Mouse (Mus musculus) intestine, embryonic 15.5 days (tissue): Measurements from ENCODE around the gene Sparcl1. TPM values are rescaled to one million over a fixed set of nuclear protein-coding genes. Genes with fewer than 3 reads are reported as not detected.

Experiments used
- ATAC-seq: fragments of 200-750 bp; cut with Nextera tagmentation; 2 replicates; pipeline ENCODE4 v1.8.0; 2017; ENCODE audit warnings: moderate TSS enrichment, moderate library complexity
- H3K27ac ChIP-seq: fragments of 300-500 bp; sonication (generic); 2 replicates; pipeline ENCODE4 v1.5.1; 2015; ENCODE audit warnings: mild to moderate bottlenecking, inconsistent platforms
- H3K27me3 ChIP-seq: fragments of 300-500 bp; sonication (generic); replicated peaks from 2 replicates; pipeline ENCODE4 v1.6.1; 2015; ENCODE audit warnings: inconsistent platforms
- H3K36me3 ChIP-seq: fragments of 300-500 bp; sonication (generic); 2 replicates; pipeline ENCODE4 v1.6.1; 2015; ENCODE audit warnings: inconsistent platforms
- H3K4me1 ChIP-seq: fragments of 300-500 bp; sonication (generic); replicated peaks from 2 replicates; pipeline ENCODE4 v1.6.1; 2015; ENCODE audit warnings: inconsistent platforms
- H3K4me2 ChIP-seq: fragments of 300-500 bp; sonication (generic); replicated peaks from 2 replicates; pipeline ENCODE4 v1.6.1; 2015; ENCODE audit warnings: mild to moderate bottlenecking, inconsistent platforms
- H3K4me3 ChIP-seq: fragments of 300-500 bp; sonication (generic); replicated peaks from 2 replicates; pipeline ENCODE4 v1.5.1; 2015; ENCODE audit warnings: inconsistent platforms
- H3K9ac ChIP-seq: fragments of 300-500 bp; sonication (generic); 2 replicates; pipeline ENCODE4 v1.6.1; 2015; ENCODE audit warnings: inconsistent platforms
- H3K9me3 ChIP-seq: fragments of 300-500 bp; sonication (generic); 2 replicates; pipeline ENCODE4 v1.6.1; 2016; ENCODE audit warnings: inconsistent platforms
- WGBS: fragments of 180-500 bp; shearing (Covaris S2); methylation state at CpG from one replicate; pipeline ENCODE4 v1.1.7; 2015; 5-methylcytosine and 5-hydroxymethylcytosine counted together
- polyA plus RNA-seq: library from polyadenylated mRNA; unstranded; fragments of >200 nt; fragmentation: Nextera tagmentation; extraction: Ambion mirVana; gene quantifications from 2 replicates; pipeline ENCODE4 v1.2.1, GENCODE M21; 2015

The Sparcl1 gene
- 185 and 198 TPM in 2 replicates for polyA plus RNA-seq

- Histone ChIP-seq H3K4me3 (peak within 1 kb of the TSS; percentile 38), H3K9ac (peak within 1 kb of the TSS; percentile 51), H3K4me2 (peak within 1 kb of the TSS; percentile 50), H3K4me1 (peaks cover 20% of the 10 kb centered on the region), H3K27ac (peak within 1 kb of the TSS; percentile 90), H3K9me3 (no peaks in the 10 kb centered on the region), H3K27me3 (no peaks in the 10 kb centered on the region), H3K36me3 (no peaks in the 10 kb centered on the region)
- ATAC-seq: peak; percentile 62
- WGBS: 31% methylated on average over 15 of the region's 15 CpGs
Measured at GRCm38 (mm10) chr5:104113491-104114172, at the start of gene Sparcl1. TSS of gene Sparcl1 (minus strand) at chr5:104113733.

GRCm38 (mm10) chr5:104161390-104161789 is 47.9 kb upstream of the Sparcl1 start:
- no peak for ATAC-seq
- no peaks in the 10 kb centered on the region for H3K4me1 ChIP-seq
- 71% methylated on average over 1 of the region's 1 CpGs for WGBS

DNA sequence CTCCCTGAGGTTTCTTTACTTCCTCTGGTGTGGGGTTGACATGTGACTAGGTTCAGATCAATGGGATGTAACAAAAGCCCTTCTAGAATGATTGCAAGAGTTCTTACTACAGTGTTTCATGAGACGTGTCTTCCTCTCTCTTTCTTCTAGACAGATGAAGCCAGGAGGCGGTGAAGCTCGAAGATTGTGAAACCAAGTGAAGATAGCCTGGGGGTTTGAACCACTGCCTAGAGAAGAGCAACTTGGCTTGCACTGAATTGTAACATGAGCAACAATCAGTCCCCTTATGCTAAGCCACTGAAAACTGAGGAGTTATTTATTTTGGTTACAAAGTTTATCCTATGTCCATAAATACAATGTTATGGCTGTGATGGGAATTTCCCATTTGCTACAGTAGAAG is 47.0 kb upstream of the Sparcl1 start:
- Histone ChIP-seq H3K4me2 (no peak overlapping the region), H3K9ac (no peak overlapping the region), H3K36me3 (no peaks in the 10 kb centered on the region), H3K4me1 (no peaks in the 10 kb centered on the region), H3K4me3 (no peak overlapping the region), H3K27ac (no peak overlapping the region), H3K27me3 (no peaks in the 10 kb centered on the region), H3K9me3 (no peaks in the 10 kb centered on the region)
- 81% methylated on average over 3 of the region's 3 CpGs for WGBS
- ATAC-seq: no peak

More at GRCm38 (mm10) chr5:104161390-104161789, 47.9 kb upstream of the Sparcl1 start:
- H3K27me3 ChIP-seq: no peaks in the 10 kb centered on the region
- no peaks in the 10 kb centered on the region for H3K9me3 ChIP-seq
- H3K4me3 ChIP-seq: no peak overlapping the region
- H3K27ac ChIP-seq: no peak overlapping the region
- no peak overlapping the region for H3K4me2 ChIP-seq
- no peaks in the 10 kb centered on the region for H3K36me3 ChIP-seq
- H3K9ac ChIP-seq: no peak overlapping the region

- H3K9ac ChIP-seq: no peak overlapping the region
- ATAC-seq: no peak
- no peaks in the 10 kb centered on the region for H3K36me3 ChIP-seq
- WGBS: 83% methylated on average over 7 of the region's 7 CpGs
- H3K4me2 ChIP-seq: no peak overlapping the region
- H3K4me3 ChIP-seq: no peak overlapping the region
- no peak overlapping the region for H3K27ac ChIP-seq
- no peaks in the 10 kb centered on the region for H3K27me3 ChIP-seq
- H3K9me3 ChIP-seq: no peaks in the 10 kb centered on the region
- no peaks in the 10 kb centered on the region for H3K4me1 ChIP-seq
Measured at GRCm38 (mm10) chr5:104158332-104159052, 45.0 kb upstream of the Sparcl1 start.

DNA sequence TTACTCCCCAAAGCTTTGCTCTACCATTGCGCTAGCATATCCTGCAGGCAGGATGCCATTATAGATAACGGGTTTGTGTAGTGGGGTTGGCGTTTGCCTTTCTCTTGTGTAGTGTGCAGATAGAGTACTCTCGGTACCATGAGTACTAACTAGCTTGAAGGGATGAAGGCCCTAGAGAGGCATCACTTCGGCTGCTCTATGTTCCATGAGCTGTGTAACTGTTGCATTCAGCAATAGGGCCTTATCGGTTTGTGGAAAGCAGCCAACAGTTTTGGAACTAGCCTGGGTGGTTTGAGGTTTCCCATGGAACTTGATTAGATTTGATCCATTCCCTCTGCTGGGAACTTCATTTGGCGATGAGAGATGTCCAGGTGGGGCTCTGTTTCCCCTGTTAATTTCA is 44.2 kb upstream of the Sparcl1 start:
- Histone ChIP-seq H3K4me2 (no peak overlapping the region), H3K4me1 (no peaks in the 10 kb centered on the region), H3K9me3 (no peaks in the 10 kb centered on the region), H3K9ac (no peak overlapping the region), H3K27me3 (no peaks in the 10 kb centered on the region), H3K27ac (no peak overlapping the region), H3K36me3 (no peaks in the 10 kb centered on the region), H3K4me3 (no peak overlapping the region)
- 91% methylated on average over 7 of the region's 7 CpGs for WGBS
- ATAC-seq: no peak

GRCm38 (mm10) chr5:104150196-104150595 is 36.7 kb upstream of the Sparcl1 start:
- no peak overlapping the region for H3K4me3 ChIP-seq
- no peak overlapping the region for H3K9ac ChIP-seq
- H3K4me2 ChIP-seq: no peak overlapping the region
- no peaks in the 10 kb centered on the region for H3K36me3 ChIP-seq
- no peaks in the 10 kb centered on the region for H3K9me3 ChIP-seq
- no peaks in the 10 kb centered on the region for H3K4me1 ChIP-seq
- no peak overlapping the region for H3K27ac ChIP-seq
- no peaks in the 10 kb centered on the region for H3K27me3 ChIP-seq
- no peak for ATAC-seq
- WGBS: 90% methylated on average over 6 of the region's 6 CpGs

DNA sequence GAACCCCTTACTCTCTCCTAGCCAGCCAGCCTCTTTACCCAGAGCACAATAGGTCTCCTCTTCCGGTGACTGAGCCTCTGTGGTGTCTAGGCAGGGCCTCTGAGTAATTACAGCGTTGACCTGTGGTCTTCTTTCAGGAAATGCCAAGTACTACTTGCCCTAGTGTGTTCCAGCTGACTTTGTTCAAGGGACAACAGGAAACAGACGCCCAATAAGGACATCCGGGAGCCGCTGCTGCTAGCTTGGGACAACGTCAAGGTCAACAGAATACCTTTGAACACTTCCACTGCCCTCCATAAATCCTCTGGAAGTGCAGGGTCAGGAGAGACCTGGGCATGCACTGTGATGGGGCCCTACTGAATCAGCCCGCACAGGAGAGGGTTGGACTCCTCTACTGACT is 35.8 kb upstream of the Sparcl1 start:
- no peaks in the 10 kb centered on the region for H3K4me1 ChIP-seq
- no peaks in the 10 kb centered on the region for H3K9me3 ChIP-seq
- no peak overlapping the region for H3K4me3 ChIP-seq
- H3K36me3 ChIP-seq: no peaks in the 10 kb centered on the region
- H3K27me3 ChIP-seq: no peaks in the 10 kb centered on the region
- no peak overlapping the region for H3K9ac ChIP-seq
- 53% methylated on average over 7 of the region's 7 CpGs for WGBS
- H3K27ac ChIP-seq: no peak overlapping the region
- no peak overlapping the region for H3K4me2 ChIP-seq
- ATAC-seq: no peak

DNA sequence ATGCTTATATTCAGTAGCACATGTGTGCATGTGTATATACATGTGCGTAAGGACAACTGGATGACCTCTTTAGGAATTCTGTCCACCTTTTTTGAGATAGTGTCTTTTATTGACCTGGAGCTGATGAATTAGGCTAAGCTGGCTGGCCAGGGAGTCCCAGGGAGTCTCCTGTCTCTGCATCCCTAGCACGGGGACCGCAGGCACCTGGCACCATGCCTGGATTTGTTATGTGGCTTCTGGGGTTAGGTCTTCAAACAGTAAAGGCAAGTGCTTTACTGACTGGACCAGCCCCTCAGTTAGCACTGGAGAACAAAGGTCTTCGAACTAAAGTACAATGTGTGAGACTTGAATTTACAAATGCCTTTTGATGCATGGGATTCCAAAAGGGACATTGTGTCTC is 30.5 kb upstream of the Sparcl1 start:
- Histone ChIP-seq H3K36me3 (no peaks in the 10 kb centered on the region), H3K9me3 (no peaks in the 10 kb centered on the region), H3K4me1 (0 out of 2 replicates have a peak, but pooled peaks cover 2% of the 10 kb centered on the region), H3K4me2 (no peak overlapping the region), H3K27me3 (no peaks in the 10 kb centered on the region), H3K4me3 (no peak overlapping the region), H3K9ac (no peak overlapping the region), H3K27ac (no peak overlapping the region)
- WGBS: 76% methylated on average over 4 of the region's 4 CpGs
- ATAC-seq: no peak

- Histone ChIP-seq H3K4me3 (no peak overlapping the region), H3K27me3 (no peaks in the 10 kb centered on the region), H3K4me2 (no peak overlapping the region), H3K4me1 (peaks cover 10% of the 10 kb centered on the region; the same call in 1 of the 2 replicates), H3K9ac (no peak overlapping the region), H3K27ac (no peak overlapping the region), H3K36me3 (no peaks in the 10 kb centered on the region), H3K9me3 (no peaks in the 10 kb centered on the region)
- ATAC-seq: no peak
- 88% methylated on average over 2 of the region's 2 CpGs for WGBS
Measured at GRCm38 (mm10) chr5:104141067-104141466, 27.5 kb upstream of the Sparcl1 start.

DNA sequence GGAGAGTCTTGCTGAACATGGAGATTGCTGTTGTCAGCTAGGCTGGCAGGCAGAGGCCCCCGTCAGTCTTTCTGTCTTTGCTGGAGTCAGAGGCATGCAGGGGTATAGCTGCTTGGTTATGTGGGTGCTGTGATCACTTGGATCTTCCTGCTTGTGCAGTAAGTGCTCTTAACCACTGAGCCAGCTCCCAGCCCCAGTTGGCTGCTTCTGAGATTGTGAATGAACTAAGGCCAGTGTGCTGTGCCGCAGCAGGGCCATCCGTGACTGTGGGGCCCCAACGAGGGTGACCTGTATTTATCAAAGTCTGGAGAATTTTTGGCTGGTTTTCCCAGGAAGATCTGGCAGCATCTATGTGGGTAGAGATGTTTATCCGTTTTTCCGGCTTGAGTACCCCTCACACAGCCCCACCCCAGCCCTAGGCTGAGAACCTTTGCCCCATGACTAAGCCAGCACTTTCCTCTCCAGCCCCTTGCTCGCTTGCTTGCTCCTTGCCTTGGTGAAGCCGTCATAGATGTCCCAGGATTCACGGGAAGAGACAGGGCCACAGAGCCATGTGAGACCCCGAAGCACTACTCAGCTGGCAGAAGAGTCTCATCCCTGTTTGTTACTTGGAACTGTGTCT is 24.5 kb upstream of the Sparcl1 start:
- ATAC-seq: peak; percentile 91
- peaks cover 10% of the 10 kb centered on the region; the same call in 1 of the 2 replicates for H3K4me1 ChIP-seq

GRCm38 (mm10) chr5:104133752-104134151 is 20.2 kb upstream of the Sparcl1 start:
- no peak overlapping the region for H3K4me2 ChIP-seq
- no peak for ATAC-seq
- no peak overlapping the region for H3K4me3 ChIP-seq
- H3K9me3 ChIP-seq: no peaks in the 10 kb centered on the region
- WGBS: 58% methylated on average over 4 of the region's 4 CpGs
- no peak overlapping the region for H3K27ac ChIP-seq
- no peaks in the 10 kb centered on the region for H3K36me3 ChIP-seq
- H3K27me3 ChIP-seq: no peaks in the 10 kb centered on the region
- H3K9ac ChIP-seq: no peak overlapping the region
- H3K4me1 ChIP-seq: peaks cover 11% of the 10 kb centered on the region

More for the DNA sequence above, 24.5 kb upstream of the Sparcl1 start:
- no peaks in the 10 kb centered on the region for H3K36me3 ChIP-seq
- H3K27ac ChIP-seq: no peak overlapping the region
- WGBS: 34% methylated on average over 10 of the region's 10 CpGs
- H3K9ac ChIP-seq: no peak overlapping the region
- no peaks in the 10 kb centered on the region for H3K9me3 ChIP-seq
- no peaks in the 10 kb centered on the region for H3K27me3 ChIP-seq
- no peak overlapping the region for H3K4me3 ChIP-seq
- H3K4me2 ChIP-seq: 0 out of 2 replicates have a peak overlapping the region, but pooled peaks have one; percentile 1

DNA sequence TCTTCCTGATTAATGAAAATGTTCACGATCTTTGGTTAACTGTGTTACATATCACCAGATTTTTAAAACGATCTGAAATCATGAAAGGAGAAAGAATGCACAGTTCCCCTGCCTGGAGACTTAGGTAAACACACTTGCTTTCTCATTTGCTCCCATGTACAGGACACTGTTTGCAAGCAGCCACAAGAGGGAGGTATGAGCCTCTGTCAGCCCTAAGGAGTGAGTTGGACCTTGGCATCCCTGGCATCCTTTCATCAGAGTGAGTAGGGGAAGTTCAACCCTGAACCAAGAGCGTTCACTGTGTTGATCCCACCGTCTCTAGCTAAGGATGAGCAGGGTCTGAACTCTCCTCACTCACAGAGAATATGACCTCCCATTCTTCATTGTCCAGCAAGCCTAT is 18.0 kb upstream of the Sparcl1 start:
- peaks cover 6% of the 10 kb centered on the region for H3K4me1 ChIP-seq
- no peak overlapping the region for H3K4me2 ChIP-seq
- peak; percentile 56; the same call in 1 of the 2 replicates for ATAC-seq
- no peaks in the 10 kb centered on the region for H3K9me3 ChIP-seq
- H3K9ac ChIP-seq: no peak overlapping the region
- no peaks in the 10 kb centered on the region for H3K27me3 ChIP-seq
- H3K27ac ChIP-seq: no peak overlapping the region
- 57% methylated on average over 4 of the region's 4 CpGs for WGBS
- H3K4me3 ChIP-seq: no peak overlapping the region
- no peaks in the 10 kb centered on the region for H3K36me3 ChIP-seq
